In genomic region chr4:100922816-100923554, GRCm38 (mm10) we compare ENCODE assay signal across 12 mouse cellular contexts.
DNase-seq lines count a peak whose midpoint lies in the region; ATAC-seq and TF ChIP-seq lines count a peak whose summit lies in the region.
"Had no signal": no experiment of that assay in that cellular context is flagged by ENCODE, and none has a peak within 500 bp of the region (broad histone marks: within the 10 kb centered on the region; RNA-seq: fewer than 3 reads in every experiment).

No protein-coding gene starts in this region.

- H3K9me3 ChIP-seq in intestine, postnatal 0 days (ENCODE audit: control insufficient read depth), result no peaks in the 10 kb centered on the region
- H3K9me3 ChIP-seq: hindbrain, embryonic 10.5 days had no signal

- no peak overlapping the region for H3K4me3 ChIP-seq in intestine, postnatal 0 days (ENCODE audit: low read depth, low read length)
- no peak overlapping the region for H3K4me3 ChIP-seq in cerebellum, adult 2 months (replicated peaks; ENCODE audit: insufficient read depth, low read depth, low read length)
- H3K4me3 ChIP-seq: heart, adult 2 months; hindbrain, embryonic 10.5 days had no signal

- peak; percentile 35 for DNase-seq in embryo, embryonic 10.5 days (ENCODE audit: low spot score)
- DNase-seq in embryo, embryonic 9.5 days (ENCODE audit: extremely low spot score), result no peak
- peak; percentile 44 for DNase-seq in large intestine, adult 2 months (ENCODE audit: low read depth, low spot score)
- peak; percentile 82 for DNase-seq in lung, postnatal 25 days (ENCODE audit: low spot score)
- DNase-seq in cerebellum, adult 2 months, result no peak
- DNase-seq in thymus, postnatal 10 days (ENCODE audit: low spot score in 2 of 2), result no peak
- DNase-seq: adrenal gland, postnatal 25 days; cerebellum, adult 8-10 months had no signal

- no peak overlapping the region for H3K9ac ChIP-seq in intestine, postnatal 0 days (ENCODE audit: low read depth, low read length)

- ATAC-seq in intestine, postnatal 0 days, result peak; percentile 56
- no peak for ATAC-seq in megakaryocyte-erythroid progenitor cell, adult 5-6 weeks (replicated peaks; ENCODE audit: low FRiP score, low TSS enrichment, poor library complexity, severe bottlenecking)

- no peak overlapping the region for H3K27ac ChIP-seq in intestine, postnatal 0 days (ENCODE audit: low read depth, low read length)
- no peak overlapping the region for H3K27ac ChIP-seq in cerebellum, adult 2 months (ENCODE audit: insufficient read depth, low read length)
- H3K27ac ChIP-seq: heart, adult 2 months; hindbrain, embryonic 10.5 days had no signal

- TF ChIP-seq CTCF in intestine, postnatal 0 days (IDR thresholded peaks at IDR 0.05; ENCODE audit: low read depth), result no peak
- TF ChIP-seq CTCF in cerebellum, adult 2 months (IDR thresholded peaks at IDR 0.05; ENCODE audit: borderline replicate concordance, insufficient read depth, low read depth, low read length), result no peak

- no peak for TF ChIP-seq POLR2A in cerebellum, adult 2 months (IDR thresholded peaks at IDR 0.05; ENCODE audit: borderline replicate concordance, insufficient read depth, low read length)

- peaks cover 7% of the 10 kb centered on the region for H3K4me1 ChIP-seq in intestine, postnatal 0 days (replicated peaks; ENCODE audit: control insufficient read depth, insufficient read depth, low read length)
- no peaks in the 10 kb centered on the region for H3K4me1 ChIP-seq in cerebellum, adult 2 months (ENCODE audit: control insufficient read depth, insufficient read depth, low read length)

- H3K36me3 ChIP-seq in intestine, postnatal 0 days (ENCODE audit: control insufficient read depth, insufficient read depth), result peaks cover 9% of the 10 kb centered on the region

- 51% methylated on average over 11 of the region's 11 CpGs for WGBS in intestine, postnatal 0 days
- WGBS in large intestine, adult 2 months, result 36% methylated on average over 11 of the region's 11 CpGs
- 56% methylated on average over 11 of the region's 11 CpGs for WGBS in cerebellum, adult 2 months

- H3K4me2 ChIP-seq in intestine, postnatal 0 days (replicated peaks; ENCODE audit: low read depth), result no peak overlapping the region

- no peaks in the 10 kb centered on the region for H3K27me3 ChIP-seq in intestine, postnatal 0 days (replicated peaks; ENCODE audit: control insufficient read depth, insufficient read depth, low read length)
- H3K27me3 ChIP-seq in cerebellum, adult 2 months (ENCODE audit: control insufficient read depth, insufficient read depth, low read length), result no peaks in the 10 kb centered on the region

Comparison
In these comparisons a context has a peak if more than half of its experiments do, and no peak if none do; other contexts are left out.
1. DNase-seq: peak in embryo, embryonic 10.5 days (single experiment), large intestine, adult 2 months (single experiment) and lung, postnatal 25 days (single experiment); none in embryo, embryonic 9.5 days (single experiment), cerebellum, adult 2 months (0 of 2) and thymus, postnatal 10 days (0 of 2).